Mouse (Mus musculus) liver, postnatal 0 days (tissue): Measurements from ENCODE around the gene Atp7a. TPM values are rescaled to one million over a fixed set of nuclear protein-coding genes. Genes with fewer than 3 reads are reported as not detected.

ENCODE experiments used
- ATAC-seq: fragments of 200-750 bp; cut with Nextera tagmentation; 2 replicates; pipeline ENCODE4 v1.8.0; 2017; ENCODE audit warnings: mild to moderate bottlenecking, moderate library complexity
- DNase-seq: peaks from one replicate; pipeline ENCODE4 v3.0.0-alpha.2; 2016
- H3K27ac ChIP-seq: fragments of 300-500 bp; sonication (generic); 2 replicates; pipeline ENCODE4 v1.5.1; 2014; ENCODE audit warnings: antibody characterized with exemption, moderate library complexity, mild to moderate bottlenecking, low read depth
- H3K27me3 ChIP-seq: fragments of 300-500 bp; sonication (generic); 2 replicates; pipeline ENCODE4 v1.6.1; 2014; ENCODE audit warnings: low read length, control low read depth, mixed read lengths; ENCODE audit not compliant: insufficient read depth
- H3K36me3 ChIP-seq: fragments of 300-500 bp; sonication (generic); replicated peaks from 2 replicates; pipeline ENCODE4 v1.6.1; 2014; ENCODE audit warnings: mild to moderate bottlenecking, control low read depth, low read length, moderate library complexity, mixed read lengths; ENCODE audit not compliant: insufficient read depth
- H3K4me1 ChIP-seq: fragments of 300-500 bp; sonication (generic); 2 replicates; pipeline ENCODE4 v1.6.1; 2014; ENCODE audit warnings: antibody characterized with exemption, mild to moderate bottlenecking, control low read depth; ENCODE audit not compliant: insufficient read depth
- H3K4me2 ChIP-seq: fragments of 300-500 bp; sonication (generic); 2 replicates; pipeline ENCODE4 v1.6.1; 2014; ENCODE audit warnings: low read depth, mild to moderate bottlenecking, low read length, moderate library complexity, mixed read lengths
- H3K4me3 ChIP-seq: fragments of 300-500 bp; sonication (generic); 2 replicates; pipeline ENCODE4 v1.5.1; 2014; ENCODE audit warnings: low read depth, low read length
- H3K9ac ChIP-seq: fragments of 300-500 bp; sonication (generic); replicated peaks from 2 replicates; pipeline ENCODE4 v1.6.1; 2014; ENCODE audit warnings: mild to moderate bottlenecking, moderate library complexity
- H3K9me3 ChIP-seq: fragments of 300-500 bp; sonication (generic); 2 replicates; pipeline ENCODE4 v1.6.1; 2016; ENCODE audit warnings: mild to moderate bottlenecking, control low read depth, low read length, mixed read lengths
- CTCF ChIP-seq: sonication (generic); IDR thresholded peaks from 2 replicates; pipeline ENCODE4 v1.5.1; 2016; ENCODE audit warnings: antibody characterized with exemption, low read depth
- EP300 ChIP-seq: IDR thresholded peaks from 2 replicates; pipeline ENCODE4 v1.6.1; 2016; ENCODE audit warnings: antibody characterized with exemption, low read depth, mild to moderate bottlenecking
- WGBS: fragments of 180-500 bp; shearing (Covaris S2); extraction: QIAGEN DNeasy Blood & Tissue Kit; methylation state at CpG from one replicate; pipeline ENCODE4 v1.1.7; 2014; ENCODE audit not compliant: insufficient replicate concordance; 5-methylcytosine and 5-hydroxymethylcytosine counted together
- polyA plus RNA-seq: library from polyadenylated mRNA; unstranded; fragments of >200 nt; fragmentation: Nextera tagmentation; extraction: Ambion mirVana; gene quantifications from 2 replicates; pipeline ENCODE4 v1.2.1, GENCODE M21; 2015

Atp7a gene
- polyA plus RNA-seq, 1 experiment from 2014 or later = 4.9 TPM

GRCm38 (mm10) chrX:106134916-106135315 is 107.8 kb downstream of the Atp7a start:
- Histone ChIP-seq H3K27me3 (no peaks in the 10 kb centered on the region), H3K4me2 (no peak overlapping the region), H3K9me3 (no peaks in the 10 kb centered on the region), H3K36me3 (no peaks in the 10 kb centered on the region), H3K9ac (no peak overlapping the region), H3K27ac (peak overlapping the region; percentile 70), H3K4me3 (no peak overlapping the region), H3K4me1 (peaks cover 13% of the 10 kb centered on the region)
- ATAC-seq (peak; percentile 63; the same call in 1 of the 2 replicates), DNase-seq (no peak)
- TF ChIP-seq EP300 (0 out of 2 replicates have a peak, but pooled peaks have one; percentile 34), CTCF (no peak)
- 51% methylated on average over 3 of the region's 3 CpGs for WGBS

- H3K27me3 ChIP-seq = no peaks in the 10 kb centered on the region
- WGBS = 71% methylated on average over 4 of the region's 4 CpGs
- no peak for ATAC-seq
- H3K4me3 ChIP-seq = no peak overlapping the region
- TF ChIP-seq CTCF = no peak
- no peaks in the 10 kb centered on the region for H3K9me3 ChIP-seq
- H3K27ac ChIP-seq = peak overlapping the region; percentile 70
- peaks cover 13% of the 10 kb centered on the region for H3K4me1 ChIP-seq
- no peaks in the 10 kb centered on the region for H3K36me3 ChIP-seq
- DNase-seq = no peak
- H3K9ac ChIP-seq = no peak overlapping the region
- peak overlapping the region; percentile 32; the same call in 1 of the 2 replicates for H3K4me2 ChIP-seq
Observed at GRCm38 (mm10) chrX:106135484-106135883, 108.4 kb downstream of the Atp7a start.

- H3K4me1 ChIP-seq = peaks cover 13% of the 10 kb centered on the region
- DNase-seq = peak; percentile 13
- H3K27ac ChIP-seq = peak overlapping the region; percentile 70
- no peaks in the 10 kb centered on the region for H3K36me3 ChIP-seq
- no peaks in the 10 kb centered on the region for H3K9me3 ChIP-seq
- H3K4me3 ChIP-seq = no peak overlapping the region
- H3K4me2 ChIP-seq = peak overlapping the region; percentile 32; the same call in 1 of the 2 replicates
- no peak overlapping the region for H3K9ac ChIP-seq
- ATAC-seq = peak; percentile 54
- TF ChIP-seq CTCF = no peak
- TF ChIP-seq EP300 = no peak
- WGBS = 28% methylated on average over 12 of the region's 12 CpGs
- no peaks in the 10 kb centered on the region for H3K27me3 ChIP-seq
Observed at GRCm38 (mm10) chrX:106135916-106136575, 109.0 kb downstream of the Atp7a start.

GRCm38 (mm10) chrX:106139309-106140070 is 112.4 kb downstream of the Atp7a start:
- Histone ChIP-seq H3K9me3 (no peaks in the 10 kb centered on the region), H3K4me3 (no peak overlapping the region), H3K4me2 (no peak overlapping the region), H3K36me3 (no peaks in the 10 kb centered on the region), H3K4me1 (peaks cover 13% of the 10 kb centered on the region), H3K9ac (no peak overlapping the region), H3K27me3 (no peaks in the 10 kb centered on the region), H3K27ac (no peak overlapping the region)
- DNase-seq (no peak), ATAC-seq (no peak)
- whole genome bisulfite sequencing = 55% methylated on average over 13 of the region's 13 CpGs
- TF ChIP-seq CTCF (no peak), EP300 (no peak)

GRCm38 (mm10) chrX:106142936-106143335 is 115.9 kb downstream of the Atp7a start, which contains the start of gene Tlr13:
Gene Tlr13, plus strand, starts transcription at chrX:106143204.
- Histone ChIP-seq H3K4me3 (peak within 1 kb of the TSS; percentile 10; the same call in 1 of the 2 replicates), H3K4me1 (no peaks in the 10 kb centered on the region), H3K4me2 (no peak within 1 kb of the TSS), H3K9ac (no peak within 1 kb of the TSS), H3K27me3 (no peaks in the 10 kb centered on the region), H3K36me3 (no peaks in the 10 kb centered on the region), H3K27ac (no peak within 1 kb of the TSS), H3K9me3 (no peaks in the 10 kb centered on the region)
- ATAC-seq (no peak), DNase-seq (no peak)
- no peak for TF ChIP-seq CTCF
- no peak for TF ChIP-seq EP300
- 60% methylated on average over 6 of the region's 6 CpGs for WGBS

GRCm38 (mm10) chrX:106148185-106148584 is 121.1 kb downstream of the Atp7a start:
- DNase-seq (no peak), ATAC-seq (no peak)
- TF ChIP-seq EP300 (no peak), CTCF (no peak)
- Histone ChIP-seq H3K27ac (no peak overlapping the region), H3K4me1 (0 out of 2 replicates have a peak, but pooled peaks cover 4% of the 10 kb centered on the region), H3K36me3 (no peaks in the 10 kb centered on the region), H3K4me2 (no peak overlapping the region), H3K27me3 (no peaks in the 10 kb centered on the region), H3K9ac (no peak overlapping the region), H3K4me3 (no peak overlapping the region), H3K9me3 (no peaks in the 10 kb centered on the region)
- 59% methylated on average over 1 of the region's 1 CpGs for WGBS
